Mouse (Mus musculus) ES-E14 (cell line): ENCODE data around the gene Ankrd40. TPM values are rescaled to one million over a fixed set of nuclear protein-coding genes. Genes with fewer than 3 reads are reported as not detected.

Source experiments
- DNase-seq: peaks from one replicate; pipeline ENCODE4 v3.0.0-alpha.2; 2013; ENCODE audit warnings: low read depth, low spot score
- H3K27ac ChIP-seq: 2 replicates; pipeline ENCODE4 v1.5.1; 2012; ENCODE audit warnings: low read depth, mild to moderate bottlenecking, low read length, moderate library complexity, mixed read lengths; ENCODE audit not compliant: poor library complexity, insufficient read depth, severe bottlenecking
- H3K36me3 ChIP-seq: 2 replicates; pipeline ENCODE4 v1.6.1; 2012; ENCODE audit warnings: mild to moderate bottlenecking, low read length, moderate library complexity, mixed read lengths; ENCODE audit not compliant: control insufficient read depth, poor library complexity, insufficient read depth, severe bottlenecking
- H3K4me1 ChIP-seq, 2 experiments: fragments of 150-350 bp in 1 of 2; sonication (generic) in 1 of 2; 2 replicates each; pipeline ENCODE4 v1.6.1; 2012; ENCODE audit warnings: low read length in 2 of 2, mild to moderate bottlenecking in 1 of 2, mixed read lengths in 1 of 2; ENCODE audit not compliant: control insufficient read depth in 2 of 2, insufficient read depth in 2 of 2, poor library complexity in 1 of 2
- H3K4me3 ChIP-seq, 2 experiments: fragments of 150-350 bp in 1 of 2; sonication (generic) in 1 of 2; 2 replicates each; pipeline ENCODE4 v1.5.1; 2012; ENCODE audit warnings: low read length in 2 of 2, low read depth in 1 of 2, mild to moderate bottlenecking in 1 of 2, mixed read lengths in 1 of 2; ENCODE audit not compliant: insufficient read depth in 1 of 2, poor library complexity in 1 of 2, severe bottlenecking in 1 of 2
- H3K9ac ChIP-seq: 2 replicates; pipeline ENCODE4 v1.6.1; 2012; ENCODE audit warnings: low read depth, mild to moderate bottlenecking, low read length, mixed read lengths; ENCODE audit not compliant: poor library complexity, insufficient read depth, severe bottlenecking
- H3K9me3 ChIP-seq: fragments of 150-350 bp; sonication (generic); 2 replicates; pipeline ENCODE4 v1.6.1; 2012; ENCODE audit warnings: low read depth, mild to moderate bottlenecking, low read length; ENCODE audit not compliant: control insufficient read depth, insufficient read depth
- CHD2 ChIP-seq: IDR thresholded peaks from 2 replicates; pipeline ENCODE4 v1.6.1; 2014; ENCODE audit warnings: mild to moderate bottlenecking, low read depth, low read length, inconsistent platforms
- HCFC1 ChIP-seq: IDR thresholded peaks from 2 replicates; pipeline ENCODE4 v1.6.1; 2012; ENCODE audit warnings: low read length, inconsistent platforms, borderline replicate concordance; ENCODE audit not compliant: insufficient read depth
- MAFK ChIP-seq: IDR thresholded peaks from 2 replicates; pipeline ENCODE4 v1.6.1; 2014; ENCODE audit warnings: mild to moderate bottlenecking, low read depth, low read length, inconsistent platforms; ENCODE audit not compliant: insufficient read depth
- ZC3H11A ChIP-seq: IDR thresholded peaks from 2 replicates; pipeline ENCODE4 v1.6.1; 2012; ENCODE audit warnings: low read depth, mild to moderate bottlenecking, inconsistent platforms, low read length, borderline replicate concordance
- ZNF384 ChIP-seq: IDR thresholded peaks from 2 replicates; pipeline ENCODE4 v1.6.1; 2012; ENCODE audit warnings: low read depth, low read length, inconsistent platforms
- in situ Hi-C, 2 experiments: fragments of 600-800 bp; cut with MboI; formaldehyde crosslinking; loops; one replicate each; pipeline ENCODE4 v1.15.1; 2025; ENCODE audit warnings: low sequenced_read_pairs in 2 of 2, inconsistent platforms in 1 of 2; ENCODE audit not compliant: unreplicated experiment in 2 of 2
- total RNA-seq: library from RNA; depleted of rRNA; stranded (reverse); fragments of 300-350 nt; gene quantifications from 2 replicates; pipeline ENCODE4 v1.2.3, GENCODE M21; 2012

The Ankrd40 gene
- total RNA-seq, 1 experiment: 42.7 TPM

DNA sequence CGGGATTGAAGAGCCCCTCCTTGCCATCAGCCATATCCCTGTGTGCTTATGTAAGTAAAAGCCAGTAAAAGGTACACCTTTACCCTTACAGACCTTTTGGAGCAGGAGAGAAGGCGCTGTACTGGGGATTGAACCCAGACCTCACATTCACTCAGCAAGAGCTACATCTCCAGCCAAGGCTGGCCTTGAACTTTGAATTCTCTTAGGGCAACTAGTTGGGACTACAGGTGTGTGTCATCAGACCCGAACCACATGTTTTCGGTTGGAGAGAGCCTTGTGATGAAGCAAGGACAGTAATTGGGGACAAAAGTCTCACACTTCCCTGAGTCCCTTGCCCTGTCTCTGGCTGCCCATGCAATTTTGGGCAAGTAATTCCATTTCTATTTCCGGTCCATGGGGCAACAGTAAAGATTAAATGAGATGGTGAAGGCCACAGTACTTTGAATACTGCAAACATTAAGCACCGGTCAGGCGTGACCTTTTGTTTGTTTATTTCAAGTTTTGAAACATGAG is 19.3 kb downstream of the Ankrd40 start:
- Histone ChIP-seq H3K36me3 (no peaks in the 10 kb centered on the region), H3K27ac (no peak overlapping the region), H3K4me3 (no peak overlapping the region), H3K9ac (no peak overlapping the region), H3K9me3 (no peaks in the 10 kb centered on the region), H3K4me1 (peaks cover 0 to 6% of the 10 kb centered on the region in 2 experiments; a peak in 1 of 4 replicates)
- TF ChIP-seq ZNF384 (no peak), HCFC1 (no peak), CHD2 (no peak), ZC3H11A (no peak), MAFK (no peak)
- no peak for DNase-seq
- in situ Hi-C loops: no loop called here

DNA sequence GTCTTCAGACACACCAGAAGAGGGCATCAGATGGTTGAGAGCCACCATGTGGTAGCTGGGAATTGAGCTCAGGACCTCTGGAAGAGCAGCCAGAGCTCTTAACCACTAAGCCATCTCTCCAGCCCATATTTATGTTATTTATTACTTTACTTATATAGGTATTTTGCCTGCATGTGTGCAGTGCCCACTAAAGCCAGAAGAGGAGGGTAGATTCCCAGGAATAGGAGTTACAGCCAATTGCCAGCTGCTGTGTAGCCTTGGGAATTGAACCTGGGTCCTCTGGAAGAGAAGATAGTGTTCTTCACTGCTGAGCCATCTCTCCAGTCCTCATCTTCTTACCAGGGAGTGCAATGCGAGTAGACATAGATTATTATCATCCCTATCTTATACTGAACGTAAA is 22.0 kb downstream of the Ankrd40 start:
- Histone ChIP-seq H3K9me3 (no peaks in the 10 kb centered on the region), H3K4me3 (no peak overlapping the region), H3K36me3 (no peaks in the 10 kb centered on the region), H3K4me1 (peaks cover 0 to 7% of the 10 kb centered on the region in 2 experiments; a peak in 1 of 4 replicates), H3K27ac (no peak overlapping the region), H3K9ac (no peak overlapping the region)
- no peak for DNase-seq
- in situ Hi-C loops: no loop called here
- TF ChIP-seq HCFC1: no peak
- no peak for TF ChIP-seq CHD2
- TF ChIP-seq ZNF384: no peak
- TF ChIP-seq ZC3H11A: no peak
- no peak for TF ChIP-seq MAFK

DNA sequence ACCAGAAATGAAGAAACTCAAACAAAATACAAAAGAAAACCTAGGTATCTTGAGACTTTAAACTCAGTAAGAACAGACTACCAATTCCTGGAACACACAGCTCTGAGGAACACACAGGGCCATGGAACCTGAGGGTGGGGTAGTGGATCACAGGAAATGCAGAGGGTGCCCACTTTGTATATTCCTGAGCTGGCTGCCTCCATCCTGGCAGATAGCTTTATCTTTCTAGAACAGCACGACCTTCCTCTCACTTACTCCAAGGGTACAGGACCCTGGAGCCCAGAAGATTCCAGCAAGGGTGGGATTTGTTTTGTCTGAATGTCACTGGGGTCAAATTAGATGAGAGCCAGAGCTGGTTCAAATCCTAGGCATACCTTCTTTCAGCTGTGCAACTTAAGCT is 22.5 kb downstream of the Ankrd40 start:
- no peak for DNase-seq
- Histone ChIP-seq H3K9me3 (no peaks in the 10 kb centered on the region), H3K9ac (no peak overlapping the region), H3K4me1 (peaks cover 0 to 7% of the 10 kb centered on the region in 2 experiments; a peak in 1 of 4 replicates), H3K27ac (no peak overlapping the region), H3K36me3 (no peaks in the 10 kb centered on the region), H3K4me3 (no peak overlapping the region)
- TF ChIP-seq ZC3H11A (no peak), MAFK (no peak), ZNF384 (no peak), CHD2 (no peak), HCFC1 (no peak)
- in situ Hi-C loops: no loop called here

DNA sequence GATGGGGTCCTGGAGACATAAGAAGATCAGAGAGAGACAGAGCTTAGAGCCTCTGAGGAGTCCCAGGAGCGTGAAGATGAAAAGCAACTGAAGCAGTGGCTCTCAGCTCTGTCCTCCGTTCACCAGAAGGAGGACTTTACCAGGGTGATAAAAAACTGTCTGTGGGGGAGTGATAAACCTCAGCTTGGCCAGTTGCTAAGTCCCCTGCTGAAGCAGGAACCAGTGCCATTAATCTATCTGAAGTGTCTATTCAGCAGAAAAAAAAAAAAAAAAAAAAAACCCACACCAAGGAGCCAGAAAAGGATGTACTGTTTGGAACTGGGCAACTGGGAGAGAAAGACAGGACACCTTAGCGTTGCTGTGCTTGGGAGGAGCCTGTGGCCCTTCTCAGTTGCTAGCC is 23.3 kb downstream of the Ankrd40 start:
- in situ Hi-C loops: no loop called here
- no peak overlapping the region for H3K27ac ChIP-seq
- no peaks in the 10 kb centered on the region for H3K9me3 ChIP-seq
- no peak for DNase-seq
- H3K9ac ChIP-seq: no peak overlapping the region
- TF ChIP-seq ZC3H11A (no peak), MAFK (0 out of 2 replicates have a peak, but pooled peaks have one; percentile 44)
- no peaks in the 10 kb centered on the region for H3K36me3 ChIP-seq
- no peak overlapping the region for H3K4me3 ChIP-seq
- H3K4me1 ChIP-seq: peaks cover 0 to 7% of the 10 kb centered on the region in 2 experiments; a peak in 1 of 4 replicates
